Mouse (Mus musculus): ENCODE measurements at regions not wholly inside any gene's neighbourhood (a gene's known extent, or its start where the extent isn't known, plus 50 kb on each side); places are given as distances from the start of the nearest gene placed in this dataset.

DNA sequence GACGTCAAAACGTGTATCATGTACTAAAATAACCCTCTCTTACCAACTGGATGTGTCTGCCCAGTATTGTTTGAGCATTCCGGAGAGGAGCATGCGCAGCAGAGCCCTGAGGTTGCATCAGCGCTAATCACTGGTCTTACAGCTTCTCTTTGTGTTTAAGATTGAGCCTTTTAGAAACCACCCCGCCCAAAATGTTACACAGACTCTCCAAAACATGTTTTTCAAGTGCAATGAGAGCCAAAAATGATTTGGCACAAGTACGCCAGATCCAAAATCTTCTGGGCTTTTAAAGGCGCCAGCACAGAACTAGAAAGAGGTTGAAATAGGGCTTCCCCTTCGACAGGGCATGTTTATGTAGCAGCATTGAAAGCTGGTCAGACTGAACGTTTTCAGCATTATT lies 123.8 kb upstream of the Cited2 start:
- DNase-seq (ENCODE audit: low spot score): no peak

DNA sequence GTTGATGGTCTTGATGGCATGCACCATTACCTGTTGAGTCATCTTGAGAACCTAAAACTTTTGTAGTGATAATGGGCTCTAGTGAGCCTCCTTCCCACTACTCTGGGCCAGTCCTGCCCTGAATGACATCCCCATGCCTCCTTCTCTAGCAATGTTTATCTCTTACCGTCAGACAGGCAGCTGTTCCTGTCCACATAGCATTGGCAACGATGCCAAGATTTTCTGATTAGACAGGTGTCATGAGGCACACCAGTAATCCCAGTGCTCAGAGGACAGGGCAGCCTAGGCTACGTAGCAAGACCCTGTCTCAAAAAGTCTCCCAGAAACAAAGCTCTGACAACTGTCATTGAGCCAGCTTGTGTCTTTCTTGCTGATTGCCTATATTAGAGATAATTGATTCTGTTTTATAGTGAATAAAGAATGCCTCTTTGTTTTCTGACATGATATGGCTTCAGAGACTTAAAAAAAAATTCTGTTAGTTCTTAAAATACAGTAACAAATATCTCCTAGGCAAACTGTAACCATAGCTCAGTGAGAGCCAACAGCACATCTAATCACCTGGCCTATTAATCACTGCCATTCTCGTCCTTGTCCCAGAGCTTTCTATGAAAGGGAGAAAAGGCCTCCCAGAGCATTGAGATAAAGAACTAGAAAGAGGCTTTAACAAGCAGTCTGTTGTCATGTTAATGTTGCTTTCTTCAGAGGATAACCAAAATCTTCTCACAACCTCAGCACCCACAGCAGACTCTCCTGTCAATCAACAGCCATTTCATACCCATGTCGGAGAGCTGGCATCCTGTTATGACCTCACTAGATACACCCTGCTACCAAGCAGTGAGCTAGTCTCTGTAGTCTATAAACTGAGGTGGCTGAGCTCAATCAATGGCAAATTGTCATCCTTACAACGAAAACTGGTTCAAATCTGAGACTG lies 122.9 kb upstream of the Cited2 start:
- no peak for DNase-seq (ENCODE audit: low spot score)

DNA sequence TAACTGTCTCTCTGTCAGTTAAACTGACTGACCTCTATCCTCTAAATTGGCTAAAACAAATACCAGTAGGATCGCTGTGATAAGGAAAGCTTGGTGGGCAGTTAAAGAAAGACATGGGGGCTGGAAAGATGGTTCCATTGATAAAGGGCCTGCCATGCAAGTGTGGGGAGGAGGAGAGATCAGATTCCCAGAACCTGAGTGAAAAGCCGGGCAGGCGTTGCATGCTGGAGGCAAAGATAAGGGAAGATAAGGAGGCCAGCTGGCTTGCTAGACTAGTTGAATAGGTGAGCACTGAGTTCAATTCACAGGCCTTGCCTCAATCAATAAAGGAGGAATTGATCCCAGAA lies 122.3 kb upstream of the Cited2 start:
- no peak for DNase-seq (ENCODE audit: low spot score)

DNA sequence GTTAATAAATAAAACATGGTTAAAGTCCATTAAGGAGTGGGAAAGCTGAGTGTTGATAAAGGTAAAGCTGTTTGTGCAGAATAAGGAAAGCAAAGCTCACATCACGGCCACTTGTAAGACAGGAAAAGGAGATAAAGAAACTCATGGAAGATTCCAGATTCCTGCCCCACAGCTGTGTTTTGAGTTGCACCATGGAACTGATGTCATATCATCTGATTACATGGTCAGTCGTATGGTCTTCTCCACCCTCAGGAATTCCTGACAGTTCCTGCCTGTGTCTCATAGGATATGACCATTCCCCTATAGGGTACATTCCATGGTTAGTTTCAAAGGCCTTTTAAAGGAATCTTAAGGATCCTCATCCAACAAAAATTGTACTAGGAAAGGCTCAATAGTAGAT lies 120.6 kb upstream of the Cited2 start:
- DNase-seq (ENCODE audit: low spot score): no peak

DNA sequence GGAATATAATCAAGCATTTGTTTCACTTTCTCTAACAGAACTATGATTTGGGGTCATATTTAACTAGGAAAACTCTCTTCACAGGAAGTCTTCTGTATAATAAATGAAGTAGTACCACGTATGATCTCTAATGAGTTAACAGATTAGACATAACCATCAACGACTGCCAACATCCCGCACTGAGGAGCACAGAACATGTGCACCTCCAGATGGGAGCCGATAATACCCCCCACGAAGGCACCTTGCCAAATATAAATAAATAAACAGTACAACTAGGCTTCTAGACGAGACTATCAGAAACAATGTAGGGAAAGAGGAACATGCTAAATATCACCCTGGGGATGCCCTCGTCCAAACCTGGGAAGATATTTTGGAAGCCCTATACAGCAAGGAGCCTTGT lies 114.8 kb upstream of the Cited2 start:
- no peak for DNase-seq (ENCODE audit: low spot score)

DNA sequence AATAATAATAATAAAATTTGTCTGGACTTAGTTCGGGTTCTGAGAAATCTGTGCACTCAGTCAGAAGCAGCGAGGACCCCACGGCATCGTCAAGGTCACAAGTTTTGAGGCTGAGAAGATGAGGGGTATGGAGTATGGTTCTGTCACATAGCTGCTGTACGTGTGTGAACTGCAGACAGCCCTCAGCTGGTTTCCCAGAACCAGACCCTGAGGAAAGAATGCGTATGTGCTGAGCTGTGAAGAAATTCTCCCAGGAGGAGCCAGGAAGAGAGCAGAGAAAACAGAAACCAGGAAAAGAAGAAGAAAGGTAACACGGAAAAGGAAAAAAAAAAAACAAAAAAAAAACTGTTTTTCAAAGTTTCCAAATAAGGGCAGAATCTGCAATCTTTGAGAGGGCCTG lies 112.4 kb upstream of the Cited2 start:
- DNase-seq (ENCODE audit: low spot score): no peak

DNA sequence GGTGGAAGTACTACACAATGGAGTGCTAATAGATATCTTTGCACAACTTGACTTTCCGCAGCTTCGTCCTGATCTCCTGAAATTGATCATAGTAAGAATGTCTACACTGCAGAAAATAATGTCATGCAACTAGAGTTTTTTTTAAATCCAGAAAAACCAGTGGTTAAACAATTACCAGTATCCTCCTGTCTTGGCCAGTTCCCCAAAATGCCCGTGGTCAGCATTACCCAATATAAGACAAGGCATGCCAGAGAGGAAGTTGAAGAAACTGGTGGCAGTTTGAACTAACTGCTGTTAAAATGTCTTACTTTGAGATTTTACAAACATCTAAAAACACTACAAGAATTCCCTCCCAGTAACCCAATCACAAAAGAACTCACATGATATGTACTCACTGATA lies 109.7 kb upstream of the Cited2 start:
- DNase-seq (ENCODE audit: low spot score): no peak

DNA sequence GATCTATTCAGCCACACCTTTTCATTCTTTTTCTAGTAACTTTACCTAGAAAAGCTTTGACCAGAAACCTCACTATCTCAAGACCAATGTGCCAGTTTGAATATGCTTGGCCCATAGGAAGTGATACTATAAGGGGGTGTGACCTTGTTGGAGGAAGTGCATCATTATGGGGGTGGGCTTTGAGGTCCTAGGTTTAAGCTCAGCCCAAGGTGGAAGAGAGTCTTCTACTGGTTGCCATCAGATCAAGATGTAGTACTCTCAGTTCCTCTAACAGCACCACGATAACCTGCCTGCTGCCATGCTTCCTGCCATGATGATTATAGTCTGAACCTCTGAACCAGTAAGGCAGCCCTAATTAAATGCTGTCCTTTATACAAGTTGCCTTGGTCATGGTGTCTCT lies 105.0 kb upstream of the Cited2 start:
- DNase-seq (ENCODE audit: low spot score): no peak

DNA sequence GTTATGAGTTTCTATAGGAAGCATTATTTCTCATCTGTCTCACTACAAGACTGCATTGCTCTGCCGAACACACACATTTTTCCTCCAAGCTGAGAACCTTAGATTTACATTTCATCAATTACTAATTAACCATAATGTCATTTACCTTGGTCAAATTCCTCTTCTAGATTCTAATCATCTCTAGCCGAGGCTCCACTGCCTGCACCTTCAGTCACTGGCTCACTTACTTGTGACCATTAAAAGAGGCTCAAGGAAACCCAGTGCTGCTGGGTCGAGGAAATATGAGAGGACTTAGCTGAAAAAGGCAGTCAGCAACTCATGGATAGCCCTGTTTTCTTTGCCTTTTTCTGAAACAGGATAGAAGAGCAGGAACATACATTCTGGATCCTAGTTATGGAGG lies 103.4 kb upstream of the Cited2 start:
- DNase-seq (ENCODE audit: low spot score): no peak

DNA sequence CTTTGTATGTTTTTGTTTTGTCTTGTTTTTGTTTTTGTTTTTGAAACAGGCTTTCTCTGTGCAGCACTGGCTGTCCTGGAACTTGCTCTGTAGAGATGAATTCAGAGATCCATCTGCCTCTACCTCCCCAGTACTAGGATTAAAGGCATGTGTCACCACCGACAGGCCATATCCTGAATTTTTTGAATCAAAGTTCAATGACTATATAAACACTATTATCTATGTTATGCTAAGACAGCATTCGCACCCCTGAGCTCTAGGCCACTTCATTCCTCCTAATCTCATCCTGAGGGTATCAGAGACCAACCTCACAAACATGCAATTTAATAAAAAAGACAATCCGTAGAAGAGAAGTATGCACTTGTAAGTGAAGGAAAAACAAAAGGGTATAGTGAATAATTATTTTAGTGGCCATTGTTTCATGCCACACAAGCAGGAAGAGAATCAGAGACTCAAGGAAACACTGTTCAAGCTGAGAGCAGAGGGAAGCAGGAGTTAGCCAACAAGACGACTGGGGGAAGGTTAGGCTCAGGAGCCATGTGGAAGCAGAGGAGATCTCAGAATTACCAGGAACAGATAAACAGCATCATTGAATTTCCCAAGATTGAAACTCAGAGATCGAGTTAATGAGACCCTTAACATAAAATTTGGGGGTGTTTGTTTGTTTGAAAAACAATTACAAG lies 101.2 kb upstream of the Cited2 start:
- DNase-seq (ENCODE audit: low spot score): no peak

DNA sequence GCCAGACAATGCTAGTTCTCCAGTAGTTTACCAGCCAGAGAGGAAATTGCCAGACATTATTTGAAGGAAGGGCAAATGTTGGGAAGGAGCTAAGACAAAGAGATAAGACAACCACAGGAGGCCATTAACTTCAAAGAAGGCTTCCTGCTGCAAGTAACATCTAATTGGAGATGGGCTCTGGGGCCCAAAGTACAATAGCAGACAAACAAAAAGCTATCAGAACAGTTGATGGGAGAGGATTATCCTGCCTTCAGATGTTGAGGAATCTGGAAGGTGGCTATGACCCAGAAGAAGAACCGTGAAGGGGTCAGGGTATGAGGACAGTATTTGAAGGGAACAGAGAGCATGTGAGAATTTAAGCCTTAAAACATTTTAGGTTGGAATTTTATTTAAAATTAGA lies 100.2 kb upstream of the Cited2 start:
- DNase-seq (ENCODE audit: low spot score): no peak

DNA sequence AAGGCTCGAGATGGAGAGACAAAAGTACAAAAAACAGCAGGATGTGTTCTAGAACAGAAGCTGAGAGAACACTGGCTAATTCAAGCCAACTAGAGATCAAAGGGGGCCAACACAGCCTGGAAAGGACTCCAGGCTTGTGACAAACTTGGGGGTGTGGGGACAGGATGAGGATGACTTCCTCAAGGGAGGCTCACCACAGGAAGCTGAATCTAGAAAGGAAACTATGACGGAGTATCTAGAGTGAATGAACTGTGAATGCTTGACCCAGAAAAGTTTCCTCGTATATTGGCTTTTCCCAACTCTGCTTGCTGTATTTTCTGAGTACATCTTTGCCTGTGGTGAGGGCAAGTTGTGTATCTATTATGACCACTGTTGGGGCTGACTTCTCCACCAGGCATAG lies 93.3 kb upstream of the Cited2 start:
- no peak for DNase-seq (ENCODE audit: low spot score)

DNA sequence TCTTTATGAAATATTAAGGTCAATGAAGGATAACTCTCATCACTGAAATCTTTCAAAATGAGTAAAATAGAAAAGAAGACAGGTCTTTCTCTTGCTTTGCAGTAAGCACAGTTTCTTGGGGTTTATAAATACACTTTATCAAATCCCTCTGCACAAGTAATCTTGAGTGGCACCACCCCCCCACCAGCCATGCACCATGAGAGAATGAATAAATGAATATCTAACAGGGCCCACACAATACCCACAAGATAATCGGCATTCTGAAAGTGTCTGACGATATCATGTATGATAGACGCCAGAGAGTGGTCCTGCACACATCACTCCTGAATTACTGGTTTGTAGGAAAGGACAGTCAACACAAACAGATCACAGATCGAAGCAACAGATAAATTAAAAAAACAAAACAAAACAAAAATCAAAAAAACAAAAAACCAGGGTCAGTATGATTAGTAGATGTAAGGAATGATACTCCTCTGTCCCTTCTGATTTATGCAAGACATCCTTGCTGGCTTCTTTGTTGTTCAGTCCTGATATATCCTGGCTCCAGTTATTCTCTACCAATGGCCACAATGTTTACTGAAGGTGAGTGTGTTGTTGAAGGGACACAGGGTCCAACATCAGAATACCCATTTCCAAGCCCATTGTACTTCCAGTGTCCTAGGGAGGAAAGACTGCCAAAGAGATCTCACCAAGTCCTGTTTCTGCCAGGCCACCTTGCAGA lies 92.0 kb upstream of the Cited2 start:
- no peak for DNase-seq (ENCODE audit: low spot score)

DNA sequence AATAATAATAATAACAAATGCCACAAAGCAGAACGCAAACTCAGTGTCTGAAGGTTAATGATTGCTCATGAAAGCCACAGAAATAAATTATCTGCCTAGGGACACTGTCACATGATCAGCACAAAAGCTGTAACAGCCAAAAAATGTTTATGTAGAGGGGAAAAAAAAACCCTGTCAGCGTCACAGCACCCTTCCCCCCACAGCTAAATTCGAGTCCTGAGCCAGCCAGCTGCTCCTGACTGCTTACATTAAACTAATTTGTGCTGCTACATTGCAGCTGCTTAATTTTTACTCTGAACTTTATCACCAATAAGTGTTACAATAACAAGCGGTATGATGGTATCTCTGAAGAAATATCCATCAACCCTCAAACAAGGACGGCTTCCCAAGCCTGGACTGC lies 91.2 kb upstream of the Cited2 start:
- DNase-seq (ENCODE audit: low spot score): peak; percentile 54

DNA sequence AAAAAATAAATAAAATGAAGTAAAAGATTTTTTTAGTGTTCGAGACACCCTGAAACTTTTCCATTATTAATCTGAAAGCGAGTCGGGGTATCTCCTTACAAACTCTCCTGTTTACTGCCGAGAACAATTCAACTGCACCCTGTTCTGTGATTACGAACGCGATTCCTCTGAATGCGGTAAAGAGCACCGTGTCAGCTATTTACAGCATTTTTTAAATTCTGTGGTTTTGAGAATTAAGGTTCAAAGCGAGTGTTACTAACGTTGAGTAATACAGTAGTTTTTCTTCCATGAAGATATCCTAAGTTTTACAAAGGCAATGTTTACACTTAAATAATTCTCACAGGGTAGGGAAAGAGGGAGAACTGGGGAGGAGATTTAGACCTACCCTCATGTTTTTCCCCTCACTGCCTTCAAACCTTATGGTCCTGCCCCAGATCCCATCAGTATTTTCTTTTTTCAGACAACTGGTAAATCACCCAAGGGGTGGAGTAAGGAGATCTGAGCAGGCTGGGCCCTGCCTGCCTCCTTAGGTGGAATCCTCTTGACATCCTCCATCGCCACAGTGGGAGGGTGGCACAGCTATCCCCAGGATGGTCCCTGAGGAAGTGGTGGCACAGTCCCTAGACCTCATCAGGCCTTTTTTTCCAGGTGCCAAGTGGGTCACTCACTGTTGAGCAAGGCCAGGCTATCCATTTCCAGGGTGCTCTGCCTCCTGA lies 89.9 kb upstream of the Cited2 start:
- DNase-seq (ENCODE audit: low spot score): no peak

DNA sequence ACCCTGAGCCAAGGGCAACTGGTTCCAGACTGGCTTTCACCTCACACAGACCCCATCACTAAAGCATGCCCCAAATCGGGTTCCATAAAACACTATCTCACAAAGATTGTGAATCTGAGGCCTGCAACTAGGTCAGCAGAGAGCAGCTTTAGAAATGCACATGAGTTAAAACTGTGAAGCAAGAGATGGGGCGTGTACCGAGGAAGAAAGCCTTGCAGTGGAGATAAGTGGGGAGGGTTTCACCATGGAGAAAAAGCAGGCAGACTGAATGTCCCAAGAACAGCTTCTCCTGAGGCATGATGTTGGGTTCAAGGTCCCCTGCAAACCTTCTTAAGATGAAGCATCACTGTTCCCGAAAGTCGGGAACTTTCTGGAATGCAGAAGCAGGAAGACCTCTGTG lies 77.7 kb upstream of the Cited2 start:
- no peak for DNase-seq (ENCODE audit: low spot score)

DNA sequence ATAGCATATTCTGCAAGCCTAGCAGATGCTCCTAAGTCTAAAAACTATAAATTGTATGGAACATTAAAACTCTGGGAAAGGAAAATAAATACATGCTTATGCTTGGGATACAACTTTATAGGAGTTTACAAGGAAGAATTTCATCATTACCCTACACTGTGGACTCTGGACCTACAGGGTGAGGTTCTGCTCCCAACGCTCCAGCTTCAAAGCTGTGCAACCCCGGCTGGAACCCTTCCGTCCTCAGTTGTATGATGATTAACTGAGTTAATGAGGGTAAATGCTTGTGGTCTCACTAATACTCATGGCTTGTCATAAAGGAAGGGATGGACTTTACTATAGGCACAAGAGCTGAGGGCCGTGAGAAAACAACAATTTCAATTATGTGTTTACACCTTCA lies 76.6 kb upstream of the Cited2 start:
- DNase-seq (ENCODE audit: low spot score): no peak

DNA sequence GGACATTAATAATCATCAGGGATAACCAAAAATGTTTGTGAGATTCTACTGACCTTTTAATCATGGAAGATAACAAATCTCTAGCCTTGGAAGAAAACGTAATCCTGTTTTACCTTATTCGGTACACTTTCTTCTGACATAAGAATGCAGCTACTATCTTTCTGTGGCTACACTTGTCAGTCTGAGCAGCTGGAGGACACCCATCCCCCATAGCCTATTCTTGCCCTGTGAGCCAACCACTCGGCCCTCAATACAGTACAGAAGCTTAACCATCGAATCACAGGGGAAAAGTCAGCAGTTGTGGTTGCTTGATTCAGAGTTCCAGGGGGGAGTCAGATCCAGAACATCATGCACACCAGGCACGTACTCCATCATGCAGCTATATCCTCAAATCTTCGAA lies 74.9 kb upstream of the Cited2 start:
- DNase-seq (ENCODE audit: low spot score): no peak

DNA sequence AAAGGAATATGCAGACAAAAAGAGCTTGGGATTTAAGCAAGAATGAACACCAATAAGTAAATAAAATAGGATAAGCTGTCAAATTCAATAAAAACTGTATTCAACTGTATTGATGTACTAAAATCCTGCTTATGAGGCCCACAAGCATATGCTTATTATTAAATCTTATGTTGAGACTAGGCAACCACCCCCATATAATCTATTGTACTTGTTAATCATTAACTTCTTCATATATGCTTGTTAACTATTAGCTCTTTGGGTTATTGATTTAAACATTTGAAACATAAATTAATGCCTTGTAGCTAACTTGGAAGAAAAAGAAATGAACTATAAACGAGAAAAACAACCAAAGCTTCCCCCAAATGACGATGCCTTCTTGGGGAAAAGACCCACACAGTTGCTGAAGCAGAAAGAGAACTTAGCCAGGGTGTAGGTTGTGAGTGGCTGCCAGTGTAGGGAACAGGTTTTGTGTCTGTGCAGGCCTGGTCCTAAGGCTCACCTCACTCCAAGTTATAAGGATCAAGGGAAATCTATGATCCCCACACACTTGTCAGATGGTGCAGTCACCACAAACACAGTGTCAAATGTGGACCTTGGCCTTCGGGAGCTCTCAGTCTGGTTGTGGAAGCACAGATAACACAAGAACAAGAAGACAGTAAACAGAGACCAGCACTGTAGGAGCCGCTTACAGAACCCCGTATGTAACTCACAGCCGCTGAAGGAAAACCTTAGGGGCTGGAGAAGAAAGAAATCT lies 71.8 kb upstream of the Cited2 start:
- no peak for DNase-seq (ENCODE audit: low spot score)

DNA sequence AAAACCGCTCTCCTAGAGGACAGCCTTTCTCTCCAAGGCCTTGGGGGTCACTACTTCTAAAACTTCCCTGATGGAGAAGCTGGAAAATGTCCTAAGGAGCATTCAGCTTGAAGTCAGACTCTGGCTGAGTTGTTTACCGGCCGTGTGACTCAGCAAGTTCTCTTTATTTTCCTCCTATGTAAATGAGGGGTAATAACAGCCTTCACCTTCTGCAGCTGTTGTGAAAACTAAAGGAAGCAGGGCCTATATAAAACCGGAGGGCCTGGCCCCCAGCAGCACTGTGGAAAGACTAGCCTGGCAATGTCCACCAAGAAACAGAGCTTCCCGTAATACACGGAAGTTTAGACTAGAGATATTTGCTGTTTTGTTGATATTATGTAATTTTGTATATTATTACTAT lies 69.7 kb upstream of the Cited2 start:
- DNase-seq (ENCODE audit: low spot score): no peak

DNA sequence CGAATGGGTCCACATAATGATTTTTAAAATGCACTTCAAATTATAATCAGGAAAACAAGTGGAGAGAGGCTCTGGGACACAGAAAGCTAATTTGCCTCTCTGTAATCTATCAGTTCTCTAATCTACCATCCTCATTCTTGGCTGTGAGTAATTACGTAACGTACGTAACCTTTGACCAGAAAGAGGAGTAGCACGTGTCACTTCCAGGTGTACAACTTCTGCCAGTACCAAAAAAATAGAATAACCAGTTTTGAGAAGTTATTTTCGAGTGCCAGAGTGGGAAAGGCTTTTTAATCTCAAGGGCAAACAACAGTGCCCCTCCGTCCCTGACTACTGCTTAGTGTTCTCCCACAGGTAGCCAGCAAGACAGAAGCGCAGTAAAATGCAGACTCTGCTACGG lies 69.2 kb upstream of the Cited2 start:
- no peak for DNase-seq (ENCODE audit: low spot score)
